Mouse (Mus musculus): ENCODE results near the gene Colgalt2. TPM values are rescaled to one million over a fixed set of nuclear protein-coding genes. Genes with fewer than 3 reads are reported as not detected.
"Not testable (repeated sequence)": the region's sequence is repeated elsewhere in the genome, so short reads cannot be mapped to it uniquely, and the experiment has no call there.

The Colgalt2 gene
- polyA plus RNA-seq, 1 experiment from 2014 or later = 2.8 TPM

DNA sequence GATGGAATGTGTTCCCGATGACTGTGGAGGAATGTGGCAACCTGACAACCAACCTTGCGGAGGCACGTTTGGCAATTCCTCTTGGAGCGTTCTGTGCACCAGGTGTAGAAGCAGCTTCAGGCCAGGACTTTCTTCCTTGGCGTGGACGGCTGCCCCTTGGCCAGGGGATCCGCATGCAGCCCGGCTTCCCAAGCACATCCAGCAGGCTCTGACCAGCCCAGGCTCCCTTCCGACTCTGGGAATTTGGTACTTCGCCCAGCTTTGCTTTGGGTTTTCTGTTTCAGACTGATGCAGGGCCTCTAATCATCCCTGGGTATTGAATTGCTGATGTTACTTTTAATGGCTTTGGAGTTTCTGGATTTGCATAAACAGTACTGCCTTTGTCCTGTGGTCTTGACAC lies 14.8 kb downstream of the Colgalt2 start:
- Histone ChIP-seq H3K4me3 (ENCODE audit: low read length) (no peak overlapping the region), H3K9ac (replicated peaks; ENCODE audit: low read length) (no peak overlapping the region), H3K9me3 (ENCODE audit: low read length) (peaks cover 10% of the 10 kb centered on the region), H3K27ac (ENCODE audit: low read length) (no peak overlapping the region), H3K4me2 (replicated peaks; ENCODE audit: low read depth, low read length) (no peak overlapping the region), H3K4me1 (ENCODE audit: insufficient read depth, low read length) (peaks cover 14% of the 10 kb centered on the region), H3K36me3 (ENCODE audit: insufficient read depth, low read length) (0 out of 2 replicates have a peak, but pooled peaks cover 5% of the 10 kb centered on the region), H3K27me3 (ENCODE audit: insufficient read depth, low read length) (no peaks in the 10 kb centered on the region)
- no peak for ATAC-seq (ENCODE audit: low FRiP score, low TSS enrichment)
- WGBS = 65% methylated on average over 10 of the region's 10 CpGs

DNA sequence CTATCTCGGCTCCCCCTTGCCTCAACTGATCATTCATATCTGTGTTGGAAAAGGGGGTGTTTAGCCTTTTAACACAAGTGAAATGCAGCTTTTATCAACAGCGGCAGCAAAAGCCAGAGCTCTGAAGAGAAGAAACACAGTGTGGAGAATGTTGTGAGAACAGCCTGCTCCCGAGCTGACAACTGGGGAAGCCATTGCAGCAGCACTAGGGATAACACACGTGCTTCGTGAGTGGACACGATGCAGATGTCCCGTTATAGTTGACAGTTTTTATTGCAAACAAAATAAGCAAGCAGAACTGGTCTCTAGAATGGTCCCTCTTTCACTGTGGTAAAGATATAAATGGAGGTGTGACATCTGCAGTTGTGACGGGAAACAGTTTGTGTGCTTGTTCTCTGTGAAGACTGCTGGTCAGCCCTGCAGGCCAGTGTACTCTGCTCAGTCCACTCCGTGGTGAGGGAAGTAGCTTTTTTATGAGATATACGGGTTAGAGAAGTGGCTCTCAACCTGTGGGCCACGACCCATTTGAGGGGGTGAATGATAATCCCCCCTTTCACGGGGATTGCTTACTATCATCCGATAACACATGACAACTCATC lies 16.8 kb downstream of the Colgalt2 start:
- no peak overlapping the region for H3K4me3 ChIP-seq (ENCODE audit: low read length)
- H3K27ac ChIP-seq (ENCODE audit: low read length) = no peak overlapping the region
- peaks cover 10% of the 10 kb centered on the region for H3K9me3 ChIP-seq (ENCODE audit: low read length)
- peaks cover 14% of the 10 kb centered on the region for H3K4me1 ChIP-seq (ENCODE audit: insufficient read depth, low read length)
- 0 out of 2 replicates have a peak, but pooled peaks cover 5% of the 10 kb centered on the region for H3K36me3 ChIP-seq (ENCODE audit: insufficient read depth, low read length)
- H3K9ac ChIP-seq (replicated peaks; ENCODE audit: low read length) = no peak overlapping the region
- no peaks in the 10 kb centered on the region for H3K27me3 ChIP-seq (ENCODE audit: insufficient read depth, low read length)
- WGBS = 40% methylated on average over 13 of the region's 13 CpGs
- peak; percentile 75; the same call in 1 of the 2 replicates for ATAC-seq (ENCODE audit: low FRiP score, low TSS enrichment)
- no peak overlapping the region for H3K4me2 ChIP-seq (replicated peaks; ENCODE audit: low read depth, low read length)

DNA sequence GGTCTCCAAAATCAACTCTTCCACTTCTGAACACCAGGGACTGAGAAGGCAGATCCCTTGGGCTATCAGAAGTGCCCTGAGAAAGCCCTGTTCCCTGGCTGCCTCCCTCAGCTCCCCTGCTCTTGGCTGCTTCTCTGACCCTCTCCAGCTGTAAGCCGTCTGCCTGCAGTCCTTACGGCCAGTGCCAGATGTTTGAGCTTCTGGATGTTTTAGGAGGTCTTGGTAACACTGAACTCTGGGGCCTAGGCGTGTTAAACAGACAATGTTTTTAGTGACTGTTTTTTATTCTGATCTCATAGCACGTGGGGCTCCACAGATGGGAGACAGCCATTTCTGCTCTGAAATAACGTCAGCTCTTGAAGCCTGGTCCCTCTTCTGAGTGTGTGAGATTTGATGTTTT lies 18.0 kb downstream of the Colgalt2 start:
- no peak overlapping the region for H3K4me2 ChIP-seq (replicated peaks; ENCODE audit: low read depth, low read length)
- peak; percentile 82 for ATAC-seq (ENCODE audit: low FRiP score, low TSS enrichment)
- WGBS = 20% methylated on average over 5 of the region's 5 CpGs

DNA sequence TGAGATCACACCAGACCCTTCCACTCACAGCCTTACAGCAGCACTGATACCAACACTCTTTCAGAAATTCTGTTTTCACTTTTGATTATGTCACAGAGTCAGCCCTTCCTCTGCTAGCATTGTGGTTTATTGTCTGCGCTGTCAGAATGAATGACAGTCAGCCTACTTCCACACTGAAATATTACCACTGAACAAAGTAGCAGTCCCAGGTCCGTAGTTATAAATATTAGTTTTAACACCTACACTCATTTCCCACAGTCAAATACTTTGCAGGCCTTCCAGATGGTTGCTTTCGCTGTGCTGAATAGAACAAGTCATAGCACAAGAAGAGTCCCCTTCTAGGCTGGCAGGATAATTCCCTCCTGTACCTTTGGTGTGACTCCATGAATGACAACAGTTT lies 22.7 kb downstream of the Colgalt2 start:
- H3K27ac ChIP-seq (ENCODE audit: low read length) = no peak overlapping the region
- peaks cover 7% of the 10 kb centered on the region; the same call in 1 of the 2 replicates for H3K4me1 ChIP-seq (ENCODE audit: insufficient read depth, low read length)
- H3K4me3 ChIP-seq (ENCODE audit: low read length) = no peak overlapping the region
- 59% methylated on average over 3 of the region's 3 CpGs for WGBS
- H3K9ac ChIP-seq (replicated peaks; ENCODE audit: low read length) = no peak overlapping the region
- ATAC-seq (ENCODE audit: low FRiP score, low TSS enrichment) = no peak
- no peaks in the 10 kb centered on the region for H3K27me3 ChIP-seq (ENCODE audit: insufficient read depth, low read length)
- no peak overlapping the region for H3K4me2 ChIP-seq (replicated peaks; ENCODE audit: low read depth, low read length)
- H3K36me3 ChIP-seq (ENCODE audit: insufficient read depth, low read length) = no peaks in the 10 kb centered on the region
- H3K9me3 ChIP-seq (ENCODE audit: low read length) = no peaks in the 10 kb centered on the region

More for the DNA sequence above, 18.0 kb downstream of the Colgalt2 start:
- no peak overlapping the region for H3K4me3 ChIP-seq (ENCODE audit: low read length)
- H3K4me1 ChIP-seq (ENCODE audit: insufficient read depth, low read length) = peaks cover 14% of the 10 kb centered on the region
- peaks cover 4% of the 10 kb centered on the region; the same call in 1 of the 2 replicates for H3K9me3 ChIP-seq (ENCODE audit: low read length)
- no peaks in the 10 kb centered on the region for H3K27me3 ChIP-seq (ENCODE audit: insufficient read depth, low read length)
- H3K27ac ChIP-seq (ENCODE audit: low read length) = no peak overlapping the region
- no peak overlapping the region for H3K9ac ChIP-seq (replicated peaks; ENCODE audit: low read length)
- H3K36me3 ChIP-seq (ENCODE audit: insufficient read depth, low read length) = no peaks in the 10 kb centered on the region

DNA sequence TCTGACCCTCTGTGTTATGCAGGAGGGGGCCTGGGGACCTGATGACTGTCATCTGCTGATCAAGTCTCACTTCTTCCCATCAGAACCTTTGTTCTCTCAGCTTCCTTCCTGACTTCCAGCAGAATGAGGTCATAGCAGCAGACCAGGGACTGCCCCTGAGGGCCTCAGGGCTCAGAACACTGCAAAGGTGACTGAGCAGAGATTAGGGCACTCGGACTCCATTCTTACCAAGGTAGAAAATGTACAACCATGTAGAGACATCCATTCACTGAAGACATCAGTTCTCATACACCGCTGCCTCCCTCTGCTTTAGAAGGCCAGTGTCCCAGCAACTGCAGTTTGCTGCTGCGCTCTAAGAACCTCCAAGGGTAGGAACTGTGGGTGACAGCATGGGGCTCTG lies 23.4 kb downstream of the Colgalt2 start:
- Histone ChIP-seq H3K9ac (replicated peaks; ENCODE audit: low read length) (no peak overlapping the region), H3K27me3 (ENCODE audit: insufficient read depth, low read length) (no peaks in the 10 kb centered on the region), H3K9me3 (ENCODE audit: low read length) (no peaks in the 10 kb centered on the region), H3K27ac (ENCODE audit: low read length) (no peak overlapping the region), H3K4me2 (replicated peaks; ENCODE audit: low read depth, low read length) (no peak overlapping the region), H3K36me3 (ENCODE audit: insufficient read depth, low read length) (no peaks in the 10 kb centered on the region), H3K4me1 (ENCODE audit: insufficient read depth, low read length) (peaks cover under 1% of the 10 kb centered on the region; the same call in 1 of the 2 replicates), H3K4me3 (ENCODE audit: low read length) (no peak overlapping the region)
- ATAC-seq (ENCODE audit: low FRiP score, low TSS enrichment) = no peak
- 86% methylated on average over 3 of the region's 3 CpGs for WGBS

DNA sequence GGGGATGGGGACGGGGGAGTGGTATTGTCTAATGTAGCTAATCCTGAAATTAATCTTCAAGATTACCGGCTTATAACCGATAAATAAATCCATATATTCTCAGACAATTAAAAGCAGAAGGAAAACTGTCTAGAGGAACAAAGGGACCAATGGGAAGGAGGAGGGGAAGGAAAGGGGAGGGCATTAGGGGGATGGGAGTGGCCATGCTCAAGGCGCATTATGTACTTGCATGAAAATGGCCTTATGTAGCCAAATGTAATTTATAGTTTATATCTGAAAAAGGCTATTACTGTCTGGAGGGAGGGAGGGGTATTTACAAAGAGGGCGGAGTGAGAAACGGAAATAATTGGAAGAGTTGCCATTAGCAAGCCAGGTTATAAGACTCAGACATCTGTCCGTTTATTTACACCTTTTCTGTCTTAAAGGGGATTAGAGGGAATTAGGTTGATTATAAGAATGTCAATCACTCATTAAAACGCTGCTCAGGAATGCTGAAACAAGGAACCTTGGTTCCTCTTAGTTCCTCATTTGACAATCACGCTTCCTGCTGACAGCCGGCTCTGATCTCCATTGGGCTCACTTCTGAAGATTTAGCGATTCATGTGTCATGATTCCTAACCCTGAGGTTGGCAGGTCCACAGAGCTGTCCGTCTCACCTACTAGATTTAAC lies 28.4 kb downstream of the Colgalt2 start:
- H3K27ac ChIP-seq (ENCODE audit: low read length) = no peak overlapping the region
- H3K36me3 ChIP-seq (ENCODE audit: insufficient read depth, low read length) = no peaks in the 10 kb centered on the region
- WGBS = 68% methylated on average over 12 of the region's 12 CpGs
- no peaks in the 10 kb centered on the region for H3K4me1 ChIP-seq (ENCODE audit: insufficient read depth, low read length)
- H3K4me3 ChIP-seq (ENCODE audit: low read length) = no peak overlapping the region
- H3K27me3 ChIP-seq (ENCODE audit: insufficient read depth, low read length) = no peaks in the 10 kb centered on the region; the same call in 1 of the 2 replicates
- H3K4me2 ChIP-seq (replicated peaks; ENCODE audit: low read depth, low read length) = no peak overlapping the region
- no peak for ATAC-seq (ENCODE audit: low FRiP score, low TSS enrichment)
- H3K9me3 ChIP-seq (ENCODE audit: low read length) = no peaks in the 10 kb centered on the region
- H3K9ac ChIP-seq (replicated peaks; ENCODE audit: low read length) = no peak overlapping the region

DNA sequence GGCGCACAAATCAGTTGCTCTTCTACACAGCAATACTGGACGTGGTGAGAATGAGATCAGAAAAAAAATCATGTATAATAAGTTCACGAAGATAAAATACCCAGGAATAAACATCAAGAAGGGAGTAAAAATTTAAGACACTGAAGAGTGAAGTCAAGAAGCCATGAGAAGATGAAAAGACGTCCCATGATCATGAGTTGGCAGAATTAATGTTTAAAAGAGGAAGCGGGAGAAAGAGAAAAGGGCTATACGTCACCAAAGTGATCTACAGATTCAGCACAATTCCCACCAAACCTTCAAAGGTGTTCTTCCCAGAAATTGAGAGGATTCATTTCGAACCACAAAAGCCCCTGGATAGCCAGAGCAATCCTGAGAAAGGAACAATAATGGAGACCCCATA lies 30.2 kb downstream of the Colgalt2 start:
- H3K4me3 ChIP-seq (ENCODE audit: low read length) = no peak overlapping the region
- no peaks in the 10 kb centered on the region for H3K4me1 ChIP-seq (ENCODE audit: insufficient read depth, low read length)
- H3K9me3 ChIP-seq (ENCODE audit: low read length) = no peaks in the 10 kb centered on the region
- no peak overlapping the region for H3K4me2 ChIP-seq (replicated peaks; ENCODE audit: low read depth, low read length)
- no peak overlapping the region for H3K27ac ChIP-seq (ENCODE audit: low read length)
- no peak for ATAC-seq (ENCODE audit: low FRiP score, low TSS enrichment)
- H3K27me3 ChIP-seq (ENCODE audit: insufficient read depth, low read length) = no peaks in the 10 kb centered on the region; the same call in 1 of the 2 replicates
- H3K9ac ChIP-seq (replicated peaks; ENCODE audit: low read length) = no peak overlapping the region
- 84% methylated on average over 7 of the region's 7 CpGs for WGBS
- no peaks in the 10 kb centered on the region for H3K36me3 ChIP-seq (ENCODE audit: insufficient read depth, low read length)

DNA sequence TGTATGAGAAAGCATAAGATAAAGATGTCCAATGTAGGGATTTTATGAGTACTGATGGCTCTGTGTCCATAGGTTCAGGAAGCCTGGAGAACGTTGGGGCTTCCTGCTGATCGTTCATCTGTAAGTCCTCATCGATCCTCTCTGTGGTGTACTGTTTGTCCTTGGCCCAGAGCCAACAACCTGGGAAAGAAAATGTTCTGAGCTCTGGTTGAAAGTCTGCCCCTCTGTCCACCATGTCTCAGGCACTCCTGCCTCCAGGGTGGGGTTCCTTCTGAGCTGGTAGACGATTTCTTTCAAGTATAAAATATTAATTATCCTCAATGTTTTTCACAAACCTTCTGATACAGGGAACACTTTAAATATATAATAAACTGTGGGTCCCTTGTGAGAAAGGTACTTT lies 34.5 kb downstream of the Colgalt2 start:
- Histone ChIP-seq H3K4me3 (ENCODE audit: low read length) (no peak overlapping the region), H3K4me2 (replicated peaks; ENCODE audit: low read depth, low read length) (no peak overlapping the region), H3K9me3 (ENCODE audit: low read length) (no peaks in the 10 kb centered on the region), H3K9ac (replicated peaks; ENCODE audit: low read length) (no peak overlapping the region), H3K27ac (ENCODE audit: low read length) (no peak overlapping the region), H3K27me3 (ENCODE audit: insufficient read depth, low read length) (no peaks in the 10 kb centered on the region; the same call in 1 of the 2 replicates), H3K4me1 (ENCODE audit: insufficient read depth, low read length) (no peaks in the 10 kb centered on the region), H3K36me3 (ENCODE audit: insufficient read depth, low read length) (no peaks in the 10 kb centered on the region)
- no peak for ATAC-seq (ENCODE audit: low FRiP score, low TSS enrichment)
- WGBS = 70% methylated on average over 4 of the region's 4 CpGs

DNA sequence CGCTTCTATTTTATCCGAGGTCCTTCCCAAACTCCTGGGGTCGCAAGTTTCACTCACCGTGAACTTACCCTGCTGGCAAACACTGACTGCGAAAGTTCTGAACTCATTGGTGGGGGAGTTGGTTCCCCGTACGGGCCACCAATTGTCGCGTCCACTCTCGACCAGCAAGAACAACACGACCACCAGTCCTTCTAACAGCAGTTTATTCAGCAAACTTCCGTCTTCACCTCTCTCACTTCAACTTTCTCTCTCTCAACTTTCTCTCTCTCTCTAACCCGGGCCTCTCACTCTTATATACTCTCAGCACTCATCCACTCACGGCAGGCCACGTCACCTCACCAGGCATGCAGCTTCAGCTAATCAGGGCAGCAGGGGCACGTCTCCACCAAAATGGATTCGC lies 37.9 kb downstream of the Colgalt2 start:
- not testable (repeated sequence) for H3K9me3 ChIP-seq (ENCODE audit: low read length); H3K27me3 ChIP-seq (ENCODE audit: insufficient read depth, low read length); H3K36me3 ChIP-seq (ENCODE audit: insufficient read depth, low read length); H3K4me2 ChIP-seq (replicated peaks; ENCODE audit: low read depth, low read length); H3K4me3 ChIP-seq (ENCODE audit: low read length); H3K9ac ChIP-seq (replicated peaks; ENCODE audit: low read length); H3K27ac ChIP-seq (ENCODE audit: low read length); ATAC-seq (ENCODE audit: low FRiP score, low TSS enrichment); H3K4me1 ChIP-seq (ENCODE audit: insufficient read depth, low read length)
- 79% methylated on average over 17 of the region's 17 CpGs for WGBS

DNA sequence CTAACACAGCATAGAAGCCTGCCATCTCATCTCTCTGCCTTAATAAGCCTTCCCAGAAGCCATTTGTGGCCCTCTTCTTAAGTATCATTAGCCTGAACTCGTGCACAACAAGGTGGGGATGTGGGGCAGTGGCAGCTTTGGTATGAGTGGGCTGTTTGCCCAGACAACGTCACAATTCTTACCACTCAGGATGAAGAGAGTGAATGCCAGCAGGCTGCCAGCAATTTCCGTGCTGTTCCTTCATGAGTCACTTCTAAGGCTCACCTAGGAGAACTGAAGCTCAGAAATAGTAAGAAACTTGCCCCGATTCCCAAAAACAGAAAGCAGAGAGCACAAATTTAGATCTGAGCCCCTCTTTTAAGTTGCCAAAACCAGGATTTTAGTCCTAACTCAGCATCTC lies 39.8 kb downstream of the Colgalt2 start:
- H3K4me3 ChIP-seq (ENCODE audit: low read length) = no peak overlapping the region
- 75% methylated on average over 4 of the region's 4 CpGs for WGBS
- no peak overlapping the region for H3K9ac ChIP-seq (replicated peaks; ENCODE audit: low read length)
- no peak overlapping the region for H3K4me2 ChIP-seq (replicated peaks; ENCODE audit: low read depth, low read length)
- no peaks in the 10 kb centered on the region for H3K36me3 ChIP-seq (ENCODE audit: insufficient read depth, low read length)
- no peaks in the 10 kb centered on the region for H3K27me3 ChIP-seq (ENCODE audit: insufficient read depth, low read length)
- H3K4me1 ChIP-seq (ENCODE audit: insufficient read depth, low read length) = no peaks in the 10 kb centered on the region
- H3K27ac ChIP-seq (ENCODE audit: low read length) = no peak overlapping the region
- ATAC-seq (ENCODE audit: low FRiP score, low TSS enrichment) = no peak
- H3K9me3 ChIP-seq (ENCODE audit: low read length) = no peaks in the 10 kb centered on the region

Data from kidney, embryonic 16.5 days (tissue).